Comparison of ENCODE assay signal across 19 mouse cellular contexts in genomic region chr9:114890377-114890776, GRCm38 (mm10). TPM values are rescaled to one million over a fixed set of nuclear protein-coding genes. Genes with fewer than 3 reads are reported as not detected.
DNase-seq lines count a peak whose midpoint lies in the region; ATAC-seq and TF ChIP-seq lines count a peak whose summit lies in the region.
"Had no signal": no experiment of that assay in that cellular context is flagged by ENCODE, and none has a peak within 500 bp of the region (broad histone marks: within the 10 kb centered on the region; RNA-seq: fewer than 3 reads in every experiment).

No protein-coding gene starts in this region.

- intact Hi-C loops in heart, adult 2 months (cut with DNase I) = no loop called here

- peak overlapping the region; percentile 10; the same call in 1 of the 2 replicates for H3K4me2 ChIP-seq in kidney, embryonic 15.5 days
- H3K4me2 ChIP-seq in kidney, postnatal 0 days (ENCODE audit: low read length) = peak overlapping the region; percentile 11; the same call in 1 of the 2 replicates
- H3K4me2 ChIP-seq: embryonic facial prominence, embryonic 12.5 days; forebrain, embryonic 13.5 days; forebrain, embryonic 15.5 days had no signal

- H3K4me3 ChIP-seq in kidney, embryonic 15.5 days (replicated peaks) = no peak overlapping the region
- no peak overlapping the region for H3K4me3 ChIP-seq in kidney, postnatal 0 days (replicated peaks; ENCODE audit: low read depth, low read length)
- no peak overlapping the region for H3K4me3 ChIP-seq in heart, adult 2 months
- H3K4me3 ChIP-seq: embryonic facial prominence, embryonic 10.5 days; embryonic facial prominence, embryonic 12.5 days; forebrain, embryonic 13.5 days; forebrain, embryonic 15.5 days had no signal

- H3K79me2 ChIP-seq in heart, adult 2 months (replicated peaks; ENCODE audit: control insufficient read depth, insufficient read depth, low read length) = no peaks in the 10 kb centered on the region

- 15% methylated on average over 7 of the region's 7 CpGs for WGBS in kidney, embryonic 15.5 days
- 9% methylated on average over 7 of the region's 7 CpGs for WGBS in kidney, postnatal 0 days
- 46% methylated on average over 7 of the region's 7 CpGs for WGBS in heart, adult 2 months

- TF ChIP-seq CTCF in kidney, postnatal 0 days (IDR thresholded peaks at IDR 0.05; ENCODE audit: low read depth) = no peak
- no peak for TF ChIP-seq CTCF in brain, embryonic 14.5 days (IDR thresholded peaks at IDR 0.05; ENCODE audit: borderline replicate concordance, extremely low read depth, insufficient read depth, insufficient read length)
- TF ChIP-seq CTCF in heart, adult 2 months (IDR thresholded peaks at IDR 0.05) = no peak

- H3K27ac ChIP-seq in kidney, embryonic 15.5 days = peak overlapping the region; percentile 54; the same call in 1 of the 2 replicates
- H3K27ac ChIP-seq in kidney, postnatal 0 days = no peak overlapping the region
- no peak overlapping the region for H3K27ac ChIP-seq in heart, adult 2 months
- H3K27ac ChIP-seq: embryonic facial prominence, embryonic 10.5 days; embryonic facial prominence, embryonic 12.5 days; forebrain, embryonic 13.5 days; forebrain, embryonic 15.5 days had no signal

- no peak overlapping the region for H3K9ac ChIP-seq in kidney, embryonic 15.5 days
- H3K9ac ChIP-seq in kidney, postnatal 0 days (ENCODE audit: low read depth, low read length) = no peak overlapping the region
- H3K9ac ChIP-seq in heart, adult 2 months (ENCODE audit: low read depth, low read length) = no peak overlapping the region
- H3K9ac ChIP-seq: embryonic facial prominence, embryonic 12.5 days; forebrain, embryonic 13.5 days; forebrain, embryonic 15.5 days had no signal

- ATAC-seq in kidney, embryonic 15.5 days (replicated peaks; ENCODE audit: low FRiP score) = peak; percentile 80
- no peak for ATAC-seq in kidney, postnatal 0 days (replicated peaks; ENCODE audit: low FRiP score, low read depth)
- ATAC-seq: forebrain, embryonic 13.5 days; forebrain, embryonic 15.5 days had no signal

- no peaks in the 10 kb centered on the region for H3K36me3 ChIP-seq in kidney, embryonic 15.5 days
- H3K36me3 ChIP-seq in kidney, postnatal 0 days (ENCODE audit: insufficient read depth, low read length) = no peaks in the 10 kb centered on the region
- no peaks in the 10 kb centered on the region for H3K36me3 ChIP-seq in heart, adult 2 months (ENCODE audit: control insufficient read depth, insufficient read depth, low read length)
- H3K36me3 ChIP-seq: embryonic facial prominence, embryonic 10.5 days; embryonic facial prominence, embryonic 12.5 days; forebrain, embryonic 15.5 days had no signal

- H3K4me1 ChIP-seq in kidney, embryonic 15.5 days = 0 out of 2 replicates have a peak, but pooled peaks cover 12% of the 10 kb centered on the region
- no peaks in the 10 kb centered on the region for H3K4me1 ChIP-seq in kidney, postnatal 0 days (replicated peaks; ENCODE audit: insufficient read depth, low read length)
- H3K4me1 ChIP-seq in heart, adult 2 months (ENCODE audit: control insufficient read depth, insufficient read depth, low read length) = no peaks in the 10 kb centered on the region
- H3K4me1 ChIP-seq: embryonic facial prominence, embryonic 12.5 days; forebrain, embryonic 13.5 days had no signal

- no peak for TF ChIP-seq POLR2A in brain, embryonic 14.5 days (IDR thresholded peaks at IDR 0.05; ENCODE audit: borderline replicate concordance, extremely low read depth, insufficient read depth, insufficient read length, poor library complexity, severe bottlenecking)
- TF ChIP-seq POLR2A in heart, adult 2 months (IDR thresholded peaks at IDR 0.05; ENCODE audit: insufficient read depth, low read depth, low read length) = no peak

- H3K27me3 ChIP-seq in kidney, embryonic 15.5 days = no peaks in the 10 kb centered on the region
- no peaks in the 10 kb centered on the region for H3K27me3 ChIP-seq in kidney, postnatal 0 days (ENCODE audit: insufficient read depth, low read length)
- no peaks in the 10 kb centered on the region for H3K27me3 ChIP-seq in heart, adult 2 months (ENCODE audit: control insufficient read depth, insufficient read depth, low read length)
- H3K27me3 ChIP-seq: embryonic facial prominence, embryonic 12.5 days; forebrain, embryonic 13.5 days; forebrain, embryonic 15.5 days had no signal

- TF ChIP-seq EP300 in heart, adult 2 months (IDR thresholded peaks at IDR 0.05; ENCODE audit: insufficient read depth, low read depth, low read length) = no peak

- no peak for DNase-seq in kidney, postnatal 10 days
- DNase-seq in kidney, postnatal 0 days (ENCODE audit: low spot score) = peak; percentile 90
- no peak for DNase-seq in kidney, postnatal 25 days
- peak; percentile 12 for DNase-seq in brain, embryonic 14.5 days (ENCODE audit: low read depth)
- no peak for DNase-seq in heart, adult 2 months
- DNase-seq: adrenal gland, adult 2 months; adrenal gland, postnatal 10 days; adrenal gland, postnatal 25 days; cerebellum, adult 11-12 months; cerebellum, adult 2 months; cerebellum, adult 9-10 months; cerebellum, postnatal 25 days had no signal

- H3K9me3 ChIP-seq in kidney, embryonic 15.5 days (replicated peaks) = no peaks in the 10 kb centered on the region
- H3K9me3 ChIP-seq in kidney, postnatal 0 days (replicated peaks; ENCODE audit: low read length) = no peaks in the 10 kb centered on the region
- H3K9me3 ChIP-seq: embryonic facial prominence, embryonic 12.5 days; forebrain, embryonic 13.5 days; forebrain, embryonic 15.5 days had no signal

RNA-seq across cellular contexts. Expression of gene Gpd1l, which starts 43.4 kb away (rescaled TPM):
- polyA plus RNA-seq in kidney, embryonic 15.5 days (2015; fragmentation: Nextera tagmentation; extraction: Ambion mirVana) = 19.5 and 20.1 TPM in 2 replicates
- polyA plus RNA-seq in kidney, postnatal 0 days (2015; fragmentation: Nextera tagmentation; extraction: Ambion mirVana) = 17.2 and 18.1 TPM in 2 replicates
- polyA plus RNA-seq in brain, embryonic 14.5 days (2012; rRNA removed) = 27.4 and 30.3 TPM in 2 replicates
- total RNA-seq in heart, adult 2 months (2021) = 10 to 100 TPM; 36.9 to 42.0 TPM
- 33.3 and 59.3 TPM in 2 replicates for polyA plus RNA-seq in heart, adult 2 months (2012; rRNA removed)
- total RNA-seq: MEL had no signal

RNA-seq across cellular contexts. Expression of gene Cmtm8, which starts 46.4 kb away (rescaled TPM):
- polyA plus RNA-seq in kidney, embryonic 15.5 days (2015; fragmentation: Nextera tagmentation; extraction: Ambion mirVana) = 38.8 and 41.4 TPM in 2 replicates
- 50.7 and 54.6 TPM in 2 replicates for polyA plus RNA-seq in kidney, postnatal 0 days (2015; fragmentation: Nextera tagmentation; extraction: Ambion mirVana)
- 7.8 and 8.0 TPM in 2 replicates for polyA plus RNA-seq in brain, embryonic 14.5 days (2012; rRNA removed)
- 10 to 100 TPM; 11.5 to 11.9 TPM for total RNA-seq in heart, adult 2 months (2021)
- polyA plus RNA-seq in heart, adult 2 months (2012; rRNA removed) = 28.7 and 39.4 TPM in 2 replicates
- polyA plus RNA-seq: C2C12 had no signal

Comparison
In these comparisons a context has a peak if more than half of its experiments do, and no peak if none do; other contexts are left out.
1. DNase-seq: peak in kidney, postnatal 0 days (single experiment) and brain, embryonic 14.5 days (single experiment); none in kidney, postnatal 10 days (single experiment), kidney, postnatal 25 days (0 of 2) and heart, adult 2 months (0 of 2).